Mouse (Mus musculus): ENCODE measurements around the gene Cd82. TPM values are rescaled to one million over a fixed set of nuclear protein-coding genes. Genes with fewer than 3 reads are reported as not detected.
A peak's percentile ranks its signal among the peaks of the same experiment; 100 is the strongest.

Gene Cd82
- total and polyA plus RNA-seq, 3 experiments = 177 to 294 (median 215) TPM

- H3K27ac ChIP-seq (ENCODE audit: insufficient read depth, low read depth) = no peak overlapping the region
- H3K4me2 ChIP-seq (ENCODE audit: insufficient read depth, low read depth, poor library complexity, severe bottlenecking) = no peak overlapping the region
- H3K79me2 ChIP-seq (replicated peaks; ENCODE audit: control insufficient read depth, extremely low read depth, insufficient read depth, poor library complexity, severe bottlenecking) = peaks cover 4% of the 10 kb centered on the region; the same call in 1 of the 2 replicates
- H3K4me1 ChIP-seq (ENCODE audit: control insufficient read depth in 1 of 2, insufficient read depth in 2 of 2) = peaks cover 9 to 59% of the 10 kb centered on the region in 2 experiments; a peak in 3 of 4 replicates
- TF ChIP-seq ELF1 (IDR thresholded peaks at IDR 0.05; ENCODE audit: low read depth, low read length) (no peak), USF1 (IDR thresholded peaks at IDR 0.05; ENCODE audit: low read depth, low read length) (no peak), USF2 (conservative IDR thresholded peaks at IDR 0.05; ENCODE audit: low read depth, low read length) (no peak), UBTF (IDR thresholded peaks at IDR 0.05; ENCODE audit: low read depth, low read length) (no peak)
- H3K36me3 ChIP-seq (replicated peaks in 1 of 2; ENCODE audit: control insufficient read depth in 1 of 2, insufficient read depth in 1 of 2, low read length in 1 of 2) = no peaks in the 10 kb centered on the region
- dilution Hi-C loops (cut with MboI; ENCODE audit: extremely low pct_ligation_motif_present, extremely low pct_unique_long_range_greater_than_20kb, low sequenced_read_pairs) = no loop called here
- no peak overlapping the region for H3K4me3 ChIP-seq (replicated peaks in 1 of 3; ENCODE audit: low read depth in 2 of 3, low read length in 2 of 3, poor library complexity in 1 of 3)
- H3K9ac ChIP-seq (ENCODE audit: insufficient read depth, low read depth) = no peak overlapping the region
- in situ Hi-C loops (cut with MboI; ENCODE audit: low pct_ligation_motif_present, low pct_unique_long_range_greater_than_20kb, low sequenced_read_pairs) = loop anchor here (5.0 kb wide), 1 partner anchor 254 kb away; no protein-coding TSS in a partner anchor
- no peaks in the 10 kb centered on the region for H3K27me3 ChIP-seq (replicated peaks)
- no peaks in the 10 kb centered on the region for H3K9me3 ChIP-seq (replicated peaks; ENCODE audit: low read length)
- no peak for DNase-seq (ENCODE audit: extremely low read depth)
These were observed 3.4 kb upstream of the Cd82 start for GRCm38 (mm10) chr2:93466314-93466713.

GRCm38 (mm10) chr2:93461869-93462714 lies 848 bp downstream of the Cd82 start:
- Histone ChIP-seq H3K27me3 (replicated peaks) (no peaks in the 10 kb centered on the region), H3K27ac (ENCODE audit: insufficient read depth, low read depth) (peak overlapping the region; percentile 76), H3K9me3 (replicated peaks; ENCODE audit: low read length) (no peaks in the 10 kb centered on the region), H3K4me3 (replicated peaks in 1 of 3; ENCODE audit: low read depth in 2 of 3, low read length in 2 of 3, poor library complexity in 1 of 3) (peak overlapping the region; percentile 68 to 72 (median 70)), H3K9ac (ENCODE audit: insufficient read depth, low read depth) (peak overlapping the region; percentile 64), H3K4me1 (ENCODE audit: control insufficient read depth in 1 of 2, insufficient read depth in 2 of 2) (peaks cover 19 to 55% of the 10 kb centered on the region in 2 experiments), H3K36me3 (replicated peaks in 1 of 2; ENCODE audit: control insufficient read depth in 1 of 2, insufficient read depth in 1 of 2, low read length in 1 of 2) (peaks cover 2 to 18% of the 10 kb centered on the region in 2 experiments), H3K4me2 (ENCODE audit: insufficient read depth, low read depth, poor library complexity, severe bottlenecking) (peak overlapping the region; percentile 86), H3K79me2 (replicated peaks; ENCODE audit: control insufficient read depth, extremely low read depth, insufficient read depth, poor library complexity, severe bottlenecking) (peaks cover 41% of the 10 kb centered on the region)
- in situ Hi-C loops (cut with MboI; ENCODE audit: low pct_ligation_motif_present, low pct_unique_long_range_greater_than_20kb, low sequenced_read_pairs) (no loop called here), dilution Hi-C loops (cut with MboI; ENCODE audit: extremely low pct_ligation_motif_present, extremely low pct_unique_long_range_greater_than_20kb, low sequenced_read_pairs) (no loop called here)
- peak; percentile 97 for DNase-seq (ENCODE audit: extremely low read depth)
- TF ChIP-seq KAT2A (IDR thresholded peaks at IDR 0.05; ENCODE audit: insufficient replicate concordance, low read length) = 0 out of 2 replicates have a peak, but pooled peaks have one; percentile 18
- peak; percentile 43; the same call in 1 of the 2 replicates for TF ChIP-seq EP300 (IDR thresholded peaks at IDR 0.05; ENCODE audit: low read length)
- TF ChIP-seq POLR2A (IDR thresholded peaks at IDR 0.05; ENCODE audit: low read depth, low read length) = peak; percentile 83
- TF ChIP-seq JUN (IDR thresholded peaks at IDR 0.05; ENCODE audit: insufficient read depth, low read depth, low read length) = no peak
- TF ChIP-seq TCF12 (IDR thresholded peaks at IDR 0.05; ENCODE audit: low read depth, low read length) = peak; percentile 53
- TF ChIP-seq MEF2A (IDR thresholded peaks at IDR 0.05; ENCODE audit: borderline replicate concordance, low read depth, low read length) = peak; percentile 16
- peak; percentile 83 for TF ChIP-seq ETS1 (conservative IDR thresholded peaks at IDR 0.05; ENCODE audit: low read depth, low read length)
- no peak for TF ChIP-seq ZC3H11A (IDR thresholded peaks at IDR 0.05; ENCODE audit: low read depth, low read length)
- TF ChIP-seq MYC (IDR thresholded peaks at IDR 0.05; ENCODE audit: low read depth, low read length) = peak; percentile 31; the same call in 1 of the 2 replicates
- no peak for TF ChIP-seq PAX5 (IDR thresholded peaks at IDR 0.05; ENCODE audit: low read length)
- peak; percentile 46; the same call in 1 of the 2 replicates for TF ChIP-seq CHD2 (IDR thresholded peaks at IDR 0.05; ENCODE audit: low read length)
- TF ChIP-seq IRF4 (IDR thresholded peaks at IDR 0.05; ENCODE audit: low read depth, low read length) = peak; percentile 32; the same call in 1 of the 2 replicates
- TF ChIP-seq BHLHE40 (IDR thresholded peaks at IDR 0.05; ENCODE audit: low read depth, low read length) = peak; percentile 90
- TF ChIP-seq ZMIZ1 (IDR thresholded peaks at IDR 0.05; ENCODE audit: low read depth, low read length) = peak; percentile 76
- TF ChIP-seq UBTF (IDR thresholded peaks at IDR 0.05; ENCODE audit: low read depth, low read length) = peak; percentile 75
- peak; percentile 83 for TF ChIP-seq SIN3A (IDR thresholded peaks at IDR 0.05; ENCODE audit: low read length)
- TF ChIP-seq USF2 (conservative IDR thresholded peaks at IDR 0.05; ENCODE audit: low read depth, low read length) = no peak
- peak; percentile 35; the same call in 1 of the 2 replicates for TF ChIP-seq CHD1 (IDR thresholded peaks at IDR 0.05; ENCODE audit: low read depth, low read length)
- peak; percentile 41; the same call in 1 of the 2 replicates for TF ChIP-seq MXI1 (IDR thresholded peaks at IDR 0.05; ENCODE audit: low read depth, low read length)
- TF ChIP-seq MAZ (IDR thresholded peaks at IDR 0.05; ENCODE audit: low read depth, low read length) = peak; percentile 73
- TF ChIP-seq ELF1 (IDR thresholded peaks at IDR 0.05; ENCODE audit: low read depth, low read length) = peak; percentile 87
- TF ChIP-seq CTCF (conservative IDR thresholded peaks at IDR 0.05 in 1 of 2, IDR thresholded peaks at IDR 0.05 in 1 of 2; ENCODE audit: low read depth in 2 of 2, low read length in 2 of 2) = no peak
- TF ChIP-seq TBP (conservative IDR thresholded peaks at IDR 0.05; ENCODE audit: low read depth, low read length) = peak; percentile 69
- TF ChIP-seq USF1 (IDR thresholded peaks at IDR 0.05; ENCODE audit: low read depth, low read length) = no peak
- TF ChIP-seq NRF1 (IDR thresholded peaks at IDR 0.05; ENCODE audit: low read depth, low read length) = peak; percentile 43; the same call in 1 of the 2 replicates
- TF ChIP-seq NELFE (IDR thresholded peaks at IDR 0.05; ENCODE audit: low read depth, low read length) = peak; percentile 81
- peak; percentile 29; the same call in 1 of the 2 replicates for TF ChIP-seq HCFC1 (IDR thresholded peaks at IDR 0.05; ENCODE audit: low read depth, low read length)
